Mouse (Mus musculus): Measurements from ENCODE around the gene Agtr1b. TPM values are rescaled to one million over a fixed set of nuclear protein-coding genes. Genes with fewer than 3 reads are reported as not detected.

The Agtr1b gene
- 0.13 and 0.29 TPM in 2 replicates for polyA plus RNA-seq (2015; fragmentation: Nextera tagmentation; extraction: Ambion mirVana)

GRCm38 (mm10) chr3:20366558-20367522, at the start of gene Agtr1b:
Gene Agtr1b, minus strand, starts transcription at chr3:20367177.
- Histone ChIP-seq H3K4me3 (peak within 1 kb of the TSS; percentile 16), H3K4me1 (no peaks in the 10 kb centered on the region), H3K27me3 (no peaks in the 10 kb centered on the region), H3K4me2 (peak within 1 kb of the TSS; percentile 41), H3K9ac (no peak within 1 kb of the TSS), H3K27ac (no peak within 1 kb of the TSS), H3K36me3 (no peaks in the 10 kb centered on the region), H3K9me3 (no peaks in the 10 kb centered on the region)
- 0 out of 2 replicates have a peak, but pooled peaks have one; percentile 30 for ATAC-seq (ENCODE audit: insufficient number of reproducible peaks, low FRiP score, low TSS enrichment, low read depth)
- WGBS: 10% methylated on average over 19 of the region's 19 CpGs

- ATAC-seq (ENCODE audit: insufficient number of reproducible peaks, low FRiP score, low TSS enrichment, low read depth): no peak
These were observed 13.4 kb downstream of the Agtr1b start for GRCm38 (mm10) chr3:20353598-20353997.

GRCm38 (mm10) chr3:20348206-20348605, 18.8 kb downstream of the Agtr1b start:
- Histone ChIP-seq H3K27me3 (no peaks in the 10 kb centered on the region), H3K9ac (no peak overlapping the region), H3K4me2 (no peak overlapping the region), H3K27ac (no peak overlapping the region), H3K4me3 (no peak overlapping the region), H3K36me3 (no peaks in the 10 kb centered on the region), H3K4me1 (no peaks in the 10 kb centered on the region), H3K9me3 (no peaks in the 10 kb centered on the region)
- ATAC-seq (ENCODE audit: insufficient number of reproducible peaks, low FRiP score, low TSS enrichment, low read depth): no peak

More at GRCm38 (mm10) chr3:20353598-20353997, 13.4 kb downstream of the Agtr1b start:
- H3K27me3 ChIP-seq: no peaks in the 10 kb centered on the region
- H3K4me3 ChIP-seq: no peak overlapping the region
- no peaks in the 10 kb centered on the region for H3K36me3 ChIP-seq
- H3K27ac ChIP-seq: no peak overlapping the region
- H3K4me2 ChIP-seq: no peak overlapping the region
- no peak overlapping the region for H3K9ac ChIP-seq
- no peaks in the 10 kb centered on the region for H3K9me3 ChIP-seq
- H3K4me1 ChIP-seq: no peaks in the 10 kb centered on the region

- Histone ChIP-seq H3K9me3 (no peaks in the 10 kb centered on the region), H3K4me2 (no peak overlapping the region), H3K9ac (no peak overlapping the region), H3K27me3 (no peaks in the 10 kb centered on the region), H3K4me3 (no peak overlapping the region), H3K4me1 (no peaks in the 10 kb centered on the region), H3K27ac (no peak overlapping the region), H3K36me3 (no peaks in the 10 kb centered on the region)
- ATAC-seq (ENCODE audit: insufficient number of reproducible peaks, low FRiP score, low TSS enrichment, low read depth): no peak
- WGBS: 89% methylated on average over 1 of the region's 1 CpGs
These were observed 26.6 kb downstream of the Agtr1b start for GRCm38 (mm10) chr3:20340402-20340801.

- no peak overlapping the region for H3K27ac ChIP-seq
- H3K27me3 ChIP-seq: no peaks in the 10 kb centered on the region
- H3K4me3 ChIP-seq: no peak overlapping the region
- no peak for ATAC-seq (ENCODE audit: insufficient number of reproducible peaks, low FRiP score, low TSS enrichment, low read depth)
- H3K9me3 ChIP-seq: no peaks in the 10 kb centered on the region
- no peaks in the 10 kb centered on the region for H3K4me1 ChIP-seq
- H3K36me3 ChIP-seq: no peaks in the 10 kb centered on the region
- H3K4me2 ChIP-seq: no peak overlapping the region
- WGBS: 62% methylated on average over 5 of the region's 5 CpGs
- no peak overlapping the region for H3K9ac ChIP-seq
These were observed 32.3 kb downstream of the Agtr1b start for GRCm38 (mm10) chr3:20334681-20335080.

- H3K27me3 ChIP-seq: no peaks in the 10 kb centered on the region
- WGBS: 45% methylated on average over 1 of the region's 1 CpGs
- H3K27ac ChIP-seq: no peak overlapping the region
- no peaks in the 10 kb centered on the region for H3K36me3 ChIP-seq
- no peak for ATAC-seq (ENCODE audit: insufficient number of reproducible peaks, low FRiP score, low TSS enrichment, low read depth)
- no peaks in the 10 kb centered on the region for H3K9me3 ChIP-seq
- no peaks in the 10 kb centered on the region for H3K4me1 ChIP-seq
- H3K4me2 ChIP-seq: no peak overlapping the region
- no peak overlapping the region for H3K4me3 ChIP-seq
- H3K9ac ChIP-seq: no peak overlapping the region
These were observed 49.7 kb downstream of the Agtr1b start for GRCm38 (mm10) chr3:20317233-20317632.

- no peak for ATAC-seq (ENCODE audit: insufficient number of reproducible peaks, low FRiP score, low TSS enrichment, low read depth)
- Histone ChIP-seq H3K27ac (no peak overlapping the region), H3K27me3 (no peaks in the 10 kb centered on the region), H3K4me3 (no peak overlapping the region), H3K9me3 (no peaks in the 10 kb centered on the region), H3K36me3 (no peaks in the 10 kb centered on the region), H3K9ac (no peak overlapping the region), H3K4me2 (no peak overlapping the region), H3K4me1 (no peaks in the 10 kb centered on the region)
- 67% methylated on average over 4 of the region's 4 CpGs for WGBS
These were observed 57.8 kb downstream of the Agtr1b start for GRCm38 (mm10) chr3:20309142-20309541.

- Histone ChIP-seq H3K4me1 (no peaks in the 10 kb centered on the region), H3K4me3 (no peak overlapping the region), H3K27me3 (no peaks in the 10 kb centered on the region), H3K4me2 (no peak overlapping the region), H3K9ac (no peak overlapping the region), H3K9me3 (no peaks in the 10 kb centered on the region), H3K27ac (no peak overlapping the region), H3K36me3 (no peaks in the 10 kb centered on the region)
- ATAC-seq (ENCODE audit: insufficient number of reproducible peaks, low FRiP score, low TSS enrichment, low read depth): no peak
- 64% methylated on average over 4 of the region's 4 CpGs for WGBS
These were observed 59.7 kb downstream of the Agtr1b start for GRCm38 (mm10) chr3:20307256-20307655.

GRCm38 (mm10) chr3:20304758-20305352, 62.1 kb downstream of the Agtr1b start:
- Histone ChIP-seq H3K36me3 (no peaks in the 10 kb centered on the region), H3K4me3 (no peak overlapping the region), H3K27me3 (no peaks in the 10 kb centered on the region), H3K9ac (no peak overlapping the region), H3K4me1 (no peaks in the 10 kb centered on the region), H3K9me3 (no peaks in the 10 kb centered on the region), H3K4me2 (no peak overlapping the region), H3K27ac (no peak overlapping the region)
- no peak for ATAC-seq (ENCODE audit: insufficient number of reproducible peaks, low FRiP score, low TSS enrichment, low read depth)
- 33% methylated on average over 2 of the region's 2 CpGs for WGBS

GRCm38 (mm10) chr3:20295546-20295945, 71.4 kb downstream of the Agtr1b start:
- ATAC-seq (ENCODE audit: insufficient number of reproducible peaks, low FRiP score, low TSS enrichment, low read depth): no peak
- Histone ChIP-seq H3K4me2 (no peak overlapping the region), H3K36me3 (no peaks in the 10 kb centered on the region), H3K4me1 (no peaks in the 10 kb centered on the region), H3K9ac (no peak overlapping the region), H3K4me3 (no peak overlapping the region), H3K27me3 (no peaks in the 10 kb centered on the region), H3K27ac (no peak overlapping the region), H3K9me3 (no peaks in the 10 kb centered on the region)
- WGBS: 84% methylated on average over 3 of the region's 3 CpGs

- no peak for ATAC-seq (ENCODE audit: insufficient number of reproducible peaks, low FRiP score, low TSS enrichment, low read depth)
- 76% methylated on average over 9 of the region's 9 CpGs for WGBS
These were observed 72.2 kb downstream of the Agtr1b start for GRCm38 (mm10) chr3:20294542-20295348.

GRCm38 (mm10) chr3:20291370-20291769, 75.6 kb downstream of the Agtr1b start:
- Histone ChIP-seq H3K4me3 (no peak overlapping the region), H3K27ac (no peak overlapping the region), H3K4me1 (no peaks in the 10 kb centered on the region), H3K36me3 (no peaks in the 10 kb centered on the region), H3K27me3 (no peaks in the 10 kb centered on the region), H3K9me3 (no peaks in the 10 kb centered on the region), H3K4me2 (no peak overlapping the region), H3K9ac (no peak overlapping the region)
- no peak for ATAC-seq (ENCODE audit: insufficient number of reproducible peaks, low FRiP score, low TSS enrichment, low read depth)

More at GRCm38 (mm10) chr3:20294542-20295348, 72.2 kb downstream of the Agtr1b start:
- no peaks in the 10 kb centered on the region for H3K36me3 ChIP-seq
- H3K27ac ChIP-seq: no peak overlapping the region
- H3K4me2 ChIP-seq: no peak overlapping the region
- H3K9me3 ChIP-seq: no peaks in the 10 kb centered on the region
- H3K27me3 ChIP-seq: no peaks in the 10 kb centered on the region
- no peak overlapping the region for H3K4me3 ChIP-seq
- H3K4me1 ChIP-seq: no peaks in the 10 kb centered on the region
- H3K9ac ChIP-seq: no peak overlapping the region
